Comparison of ENCODE assay signal across 22 mouse cellular contexts in the genomic region with DNA sequence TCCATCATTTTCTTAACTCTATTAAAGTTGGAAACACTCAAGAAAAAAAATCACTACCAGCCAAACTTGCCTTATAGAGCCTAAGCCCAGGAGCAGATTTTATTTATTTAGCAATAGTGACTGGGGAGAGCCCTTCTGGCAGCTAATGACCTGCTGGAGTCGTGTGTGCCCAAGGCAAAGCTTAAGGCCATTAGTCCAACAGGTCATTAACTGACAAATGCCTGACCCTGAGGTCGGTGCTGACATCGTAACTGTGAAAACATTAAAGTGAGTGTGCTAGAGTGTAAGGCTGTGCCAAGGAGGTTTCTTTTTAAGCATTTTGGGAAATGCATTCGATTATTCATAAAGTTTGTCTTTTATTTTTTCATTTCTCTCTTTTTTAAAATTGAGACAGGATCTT.
DNase-seq lines count a peak whose midpoint lies in the region; ATAC-seq and TF ChIP-seq lines count a peak whose summit lies in the region.
"Had no signal": no experiment of that assay in that cellular context is flagged by ENCODE, and none has a peak within 500 bp of the region (broad histone marks: within the 10 kb centered on the region; RNA-seq: fewer than 3 reads in every experiment).

No protein-coding gene starts in this region.

- H3K9me3 ChIP-seq in liver, embryonic 12.5 days (replicated peaks) = no peaks in the 10 kb centered on the region
- no peaks in the 10 kb centered on the region for H3K9me3 ChIP-seq in liver, postnatal 0 days (ENCODE audit: low read length)
- H3K9me3 ChIP-seq: embryonic facial prominence, embryonic 13.5 days; heart, embryonic 10.5 days; heart, embryonic 15.5 days had no signal

- ATAC-seq in liver, embryonic 12.5 days = no peak
- ATAC-seq in liver, postnatal 0 days = peak; percentile 66
- ATAC-seq: activated CD4-positive, CD25-positive, alpha-beta regulatory T cell, adult 4 months; forebrain, embryonic 14.5 days; intestine, embryonic 16.5 days; Patski had no signal

- H3K27me3 ChIP-seq in liver, adult 2 months (ENCODE audit: control insufficient read depth, insufficient read depth, low read length) = no peaks in the 10 kb centered on the region
- H3K27me3 ChIP-seq in liver, embryonic 12.5 days (replicated peaks) = no peaks in the 10 kb centered on the region
- H3K27me3 ChIP-seq in liver, postnatal 0 days (ENCODE audit: insufficient read depth, low read length) = no peaks in the 10 kb centered on the region
- H3K27me3 ChIP-seq: CH12.LX; embryonic facial prominence, embryonic 13.5 days; heart, embryonic 15.5 days; Patski had no signal

- TF ChIP-seq POLR2A in liver, adult 2 months (IDR thresholded peaks at IDR 0.05; ENCODE audit: extremely low read depth, insufficient read depth, low read length) = no peak

- no peak overlapping the region for H3K4me3 ChIP-seq in liver, adult 2 months (ENCODE audit: insufficient read depth, low read depth, low read length)
- H3K4me3 ChIP-seq in liver, embryonic 12.5 days = no peak overlapping the region
- no peak overlapping the region for H3K4me3 ChIP-seq in liver, postnatal 0 days (ENCODE audit: low read depth, low read length)
- H3K4me3 ChIP-seq: embryonic facial prominence, embryonic 13.5 days; heart, embryonic 10.5 days; heart, embryonic 15.5 days had no signal

- H3K79me2 ChIP-seq in liver, adult 2 months (ENCODE audit: control insufficient read depth, insufficient read depth, low read length) = peaks cover 7% of the 10 kb centered on the region; the same call in 1 of the 2 replicates

- H3K9ac ChIP-seq in liver, adult 2 months (ENCODE audit: low read depth, low read length) = no peak overlapping the region
- no peak overlapping the region for H3K9ac ChIP-seq in liver, embryonic 12.5 days
- no peak overlapping the region for H3K9ac ChIP-seq in liver, postnatal 0 days (replicated peaks)
- H3K9ac ChIP-seq: embryonic facial prominence, embryonic 13.5 days; heart, embryonic 15.5 days; hindbrain, embryonic 14.5 days had no signal

- peak; percentile 49 for DNase-seq in embryo, embryonic 10 days (ENCODE audit: low spot score)
- no peak for DNase-seq in embryo, embryonic 11 days
- peak; percentile 97 for DNase-seq in liver, adult 2 months (ENCODE audit: extremely low read depth, low read depth, low spot score)
- peak; percentile 46 for DNase-seq in hindlimb bud, embryonic 11.5 days (ENCODE audit: extremely low spot score, low read depth, low spot score)
- no peak for DNase-seq in liver, postnatal 0 days
- DNase-seq in lung, postnatal 25 days (ENCODE audit: low spot score) = no peak
- DNase-seq: cerebellum, adult 11-12 months; cerebellum, adult 9-11 months; cerebellum, postnatal 36 days; gastrocnemius, postnatal 36 days; heart, adult 18-20 months; heart, postnatal 14 days had no signal

- no peak overlapping the region for H3K27ac ChIP-seq in liver, adult 2 months (replicated peaks; ENCODE audit: insufficient read depth, low read depth, low read length)
- no peak overlapping the region for H3K27ac ChIP-seq in liver, embryonic 12.5 days
- H3K27ac ChIP-seq in liver, postnatal 0 days (ENCODE audit: low read depth) = no peak overlapping the region
- H3K27ac ChIP-seq: embryonic facial prominence, embryonic 13.5 days; heart, embryonic 10.5 days; heart, embryonic 15.5 days; hindbrain, embryonic 14.5 days had no signal

- 23% methylated on average over 4 of the region's 4 CpGs for WGBS in liver, adult 2 months
- WGBS in liver, embryonic 12.5 days (ENCODE audit: insufficient replicate concordance) = 66% methylated on average over 4 of the region's 4 CpGs
- 61% methylated on average over 4 of the region's 4 CpGs for WGBS in liver, postnatal 0 days (ENCODE audit: insufficient replicate concordance)

- no peak for TF ChIP-seq EP300 in liver, postnatal 0 days (IDR thresholded peaks at IDR 0.05; ENCODE audit: low read depth)

- TF ChIP-seq CTCF in liver, adult 2 months (IDR thresholded peaks at IDR 0.05; ENCODE audit: low read depth, low read length) = no peak
- no peak for TF ChIP-seq CTCF in liver, postnatal 0 days (IDR thresholded peaks at IDR 0.05; ENCODE audit: low read depth)

- no peaks in the 10 kb centered on the region for H3K36me3 ChIP-seq in liver, adult 2 months (ENCODE audit: control insufficient read depth, insufficient read depth, low read length)
- no peaks in the 10 kb centered on the region for H3K36me3 ChIP-seq in liver, embryonic 12.5 days
- H3K36me3 ChIP-seq in liver, postnatal 0 days (replicated peaks; ENCODE audit: insufficient read depth, low read length) = 0 out of 2 replicates have a peak, but pooled peaks cover 2% of the 10 kb centered on the region
- H3K36me3 ChIP-seq: embryonic facial prominence, embryonic 13.5 days; heart, embryonic 10.5 days; heart, embryonic 15.5 days had no signal

- H3K4me2 ChIP-seq in liver, embryonic 12.5 days = no peak overlapping the region
- H3K4me2 ChIP-seq in liver, postnatal 0 days (ENCODE audit: low read depth, low read length) = no peak overlapping the region
- H3K4me2 ChIP-seq: embryonic facial prominence, embryonic 13.5 days; heart, embryonic 15.5 days; hindbrain, embryonic 14.5 days had no signal

- peaks cover 6% of the 10 kb centered on the region for H3K4me1 ChIP-seq in liver, adult 2 months (ENCODE audit: control insufficient read depth, insufficient read depth, low read length)
- no peaks in the 10 kb centered on the region for H3K4me1 ChIP-seq in liver, embryonic 12.5 days
- no peaks in the 10 kb centered on the region for H3K4me1 ChIP-seq in liver, postnatal 0 days (ENCODE audit: insufficient read depth)
- H3K4me1 ChIP-seq: embryonic facial prominence, embryonic 13.5 days; heart, embryonic 10.5 days; heart, embryonic 15.5 days had no signal

Comparison
In these comparisons a context has a peak if more than half of its experiments do, and no peak if none do; other contexts are left out.
1. DNase-seq: peak in embryo, embryonic 10 days (single experiment), liver, adult 2 months (single experiment) and hindlimb bud, embryonic 11.5 days (single experiment); none in embryo, embryonic 11 days (single experiment), liver, postnatal 0 days (single experiment) and lung, postnatal 25 days (single experiment).